Mouse (Mus musculus) heart, adult 2 months (tissue): ENCODE results near the gene Cabp7.
A peak's percentile ranks its signal among the peaks of the same experiment; 100 is the strongest.

ENCODE experiments used
- CTCF ChIP-seq: fragments of 200-600 bp; IDR thresholded peaks from 2 replicates; pipeline ENCODE4 v1.8.1; 2022; ENCODE audit warnings: antibody characterized with exemption, mild to moderate bottlenecking, moderate library complexity
- EP300 ChIP-seq: fragments of 200-500 bp; IDR thresholded peaks from 2 replicates; pipeline ENCODE4 v1.6.1; 2011; ENCODE audit warnings: low read depth, low read length, control low read depth; ENCODE audit not compliant: insufficient read depth
- POLR2A ChIP-seq: fragments of 200-500 bp; IDR thresholded peaks from 2 replicates; pipeline ENCODE4 v1.6.1; 2011; ENCODE audit warnings: mild to moderate bottlenecking, low read depth, low read length, control low read depth; ENCODE audit not compliant: insufficient read depth

DNA sequence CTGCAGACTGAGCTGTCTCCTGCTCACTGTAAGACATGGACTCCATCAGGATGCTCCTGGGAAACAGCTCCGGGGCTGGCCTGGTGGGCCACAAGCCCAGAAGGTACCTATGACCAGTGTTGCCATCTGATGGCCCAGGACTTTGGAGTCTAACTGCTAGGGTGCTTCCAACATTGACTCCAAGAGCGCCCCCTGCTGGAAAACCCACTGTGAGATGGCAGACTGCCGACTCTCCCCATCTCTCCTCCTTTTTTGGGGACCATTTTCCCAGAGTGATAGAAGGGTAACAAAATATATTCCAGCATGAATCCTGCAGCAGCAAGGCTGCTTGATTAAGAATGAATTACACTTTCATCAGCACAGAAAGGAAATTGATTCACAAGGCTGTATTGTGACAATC, 26.3 kb upstream of the Cabp7 start:
- TF ChIP-seq EP300 (no peak), POLR2A (no peak), CTCF (peak; percentile 80)
